Mouse (Mus musculus): ENCODE measurements around the gene Pias3. TPM values are rescaled to one million over a fixed set of nuclear protein-coding genes. Genes with fewer than 3 reads are reported as not detected.

Pias3 gene
- 12.7 TPM for polyA plus RNA-seq (2015; fragmentation: Illumina TruSeq; extraction: RNeasy Lipid Tissue Mini Kit (QIAGEN cat#74804); ENCODE audit: insufficient read depth, low read depth, low replicate concordance)

GRCm38 (mm10) chr3:96696198-96696765 is at the start of gene Pias3:
Gene Pias3 (plus strand): TSS chr3:96696384.

GRCm38 (mm10) chr3:96669727-96670468 is 26.3 kb upstream of the Pias3 start, which contains the start of gene Ankrd35:
Gene Ankrd35 (plus strand): TSS chr3:96670131.

GRCm38 (mm10) chr3:96707903-96708683 is 11.9 kb downstream of the Pias3 start, which contains the start of gene Nudt17:
Gene Nudt17 (minus strand): TSS chr3:96708562.

GRCm38 (mm10) chr3:96727343-96727827 is 31.2 kb downstream of the Pias3 start, which contains the start of the genes Polr3c and Rnf115:
Gene Polr3c (minus strand): TSS chr3:96727628.
Gene Rnf115 (plus strand): TSS chr3:96727664.

Other genes with a start within 250 kb of the Pias3 start
- gene BC107364, start 244.1 kb upstream of the Pias3 start, polyA plus RNA-seq (2015; fragmentation: Illumina TruSeq; extraction: RNeasy Lipid Tissue Mini Kit (QIAGEN cat#74804); ENCODE audit: insufficient read depth, low read depth, low replicate concordance): not detected
- gene Hfe2, start 171.2 kb upstream of the Pias3 start, polyA plus RNA-seq (2015; fragmentation: Illumina TruSeq; extraction: RNeasy Lipid Tissue Mini Kit (QIAGEN cat#74804); ENCODE audit: insufficient read depth, low read depth, low replicate concordance): not detected
- gene Txnip, start 138.4 kb upstream of the Pias3 start, polyA plus RNA-seq (2015; fragmentation: Illumina TruSeq; extraction: RNeasy Lipid Tissue Mini Kit (QIAGEN cat#74804); ENCODE audit: insufficient read depth, low read depth, low replicate concordance): 316 TPM
- not detected for gene Gm16253, start 119.4 kb upstream of the Pias3 start, polyA plus RNA-seq (2015; fragmentation: Illumina TruSeq; extraction: RNeasy Lipid Tissue Mini Kit (QIAGEN cat#74804); ENCODE audit: insufficient read depth, low read depth, low replicate concordance)
- gene Polr3gl, start 102.2 kb upstream of the Pias3 start, polyA plus RNA-seq (2015; fragmentation: Illumina TruSeq; extraction: RNeasy Lipid Tissue Mini Kit (QIAGEN cat#74804); ENCODE audit: insufficient read depth, low read depth, low replicate concordance): 15.7 TPM
- gene Ankrd34a, start 99.7 kb upstream of the Pias3 start, polyA plus RNA-seq (2015; fragmentation: Illumina TruSeq; extraction: RNeasy Lipid Tissue Mini Kit (QIAGEN cat#74804); ENCODE audit: insufficient read depth, low read depth, low replicate concordance): not detected
- 7.0 TPM for gene Lix1l, start 95.2 kb upstream of the Pias3 start, polyA plus RNA-seq (2015; fragmentation: Illumina TruSeq; extraction: RNeasy Lipid Tissue Mini Kit (QIAGEN cat#74804); ENCODE audit: insufficient read depth, low read depth, low replicate concordance)
- 9.3 TPM for gene Rbm8a, start 66.5 kb upstream of the Pias3 start, polyA plus RNA-seq (2015; fragmentation: Illumina TruSeq; extraction: RNeasy Lipid Tissue Mini Kit (QIAGEN cat#74804); ENCODE audit: insufficient read depth, low read depth, low replicate concordance)
- gene Pex11b, start 61.0 kb upstream of the Pias3 start, polyA plus RNA-seq (2015; fragmentation: Illumina TruSeq; extraction: RNeasy Lipid Tissue Mini Kit (QIAGEN cat#74804); ENCODE audit: insufficient read depth, low read depth, low replicate concordance): 13.1 TPM
- gene Gm42957, start 60.9 kb upstream of the Pias3 start, polyA plus RNA-seq (2015; fragmentation: Illumina TruSeq; extraction: RNeasy Lipid Tissue Mini Kit (QIAGEN cat#74804); ENCODE audit: insufficient read depth, low read depth, low replicate concordance): not detected
- gene Itga10, start 50.8 kb upstream of the Pias3 start, polyA plus RNA-seq (2015; fragmentation: Illumina TruSeq; extraction: RNeasy Lipid Tissue Mini Kit (QIAGEN cat#74804); ENCODE audit: insufficient read depth, low read depth, low replicate concordance): 3.6 TPM
- 0.31 TPM for gene Ankrd35, start 26.3 kb upstream of the Pias3 start, polyA plus RNA-seq (2015; fragmentation: Illumina TruSeq; extraction: RNeasy Lipid Tissue Mini Kit (QIAGEN cat#74804); ENCODE audit: insufficient read depth, low read depth, low replicate concordance)
- 2.9 TPM for gene Nudt17, start 12.2 kb downstream of the Pias3 start, polyA plus RNA-seq (2015; fragmentation: Illumina TruSeq; extraction: RNeasy Lipid Tissue Mini Kit (QIAGEN cat#74804); ENCODE audit: insufficient read depth, low read depth, low replicate concordance)
- gene Polr3c, start 31.2 kb downstream of the Pias3 start, polyA plus RNA-seq (2015; fragmentation: Illumina TruSeq; extraction: RNeasy Lipid Tissue Mini Kit (QIAGEN cat#74804); ENCODE audit: insufficient read depth, low read depth, low replicate concordance): 6.0 TPM
- gene Rnf115, start 31.3 kb downstream of the Pias3 start, polyA plus RNA-seq (2015; fragmentation: Illumina TruSeq; extraction: RNeasy Lipid Tissue Mini Kit (QIAGEN cat#74804); ENCODE audit: insufficient read depth, low read depth, low replicate concordance): 5.8 TPM
- gene Pdzk1, start 132.9 kb downstream of the Pias3 start, polyA plus RNA-seq (2015; fragmentation: Illumina TruSeq; extraction: RNeasy Lipid Tissue Mini Kit (QIAGEN cat#74804); ENCODE audit: insufficient read depth, low read depth, low replicate concordance): not detected
- gene Cd160, start 133.0 kb downstream of the Pias3 start, polyA plus RNA-seq (2015; fragmentation: Illumina TruSeq; extraction: RNeasy Lipid Tissue Mini Kit (QIAGEN cat#74804); ENCODE audit: insufficient read depth, low read depth, low replicate concordance): not detected
- gene Gja5, start 208.3 kb downstream of the Pias3 start, polyA plus RNA-seq (2015; fragmentation: Illumina TruSeq; extraction: RNeasy Lipid Tissue Mini Kit (QIAGEN cat#74804); ENCODE audit: insufficient read depth, low read depth, low replicate concordance): 3.8 TPM
- 4.3 TPM for gene Gpr89, start 209.0 kb downstream of the Pias3 start, polyA plus RNA-seq (2015; fragmentation: Illumina TruSeq; extraction: RNeasy Lipid Tissue Mini Kit (QIAGEN cat#74804); ENCODE audit: insufficient read depth, low read depth, low replicate concordance)
- gene Gja8, start 229.6 kb downstream of the Pias3 start, polyA plus RNA-seq (2015; fragmentation: Illumina TruSeq; extraction: RNeasy Lipid Tissue Mini Kit (QIAGEN cat#74804); ENCODE audit: insufficient read depth, low read depth, low replicate concordance): not detected

All from pancreas, adult 10 weeks (tissue).